In the genomic region with DNA sequence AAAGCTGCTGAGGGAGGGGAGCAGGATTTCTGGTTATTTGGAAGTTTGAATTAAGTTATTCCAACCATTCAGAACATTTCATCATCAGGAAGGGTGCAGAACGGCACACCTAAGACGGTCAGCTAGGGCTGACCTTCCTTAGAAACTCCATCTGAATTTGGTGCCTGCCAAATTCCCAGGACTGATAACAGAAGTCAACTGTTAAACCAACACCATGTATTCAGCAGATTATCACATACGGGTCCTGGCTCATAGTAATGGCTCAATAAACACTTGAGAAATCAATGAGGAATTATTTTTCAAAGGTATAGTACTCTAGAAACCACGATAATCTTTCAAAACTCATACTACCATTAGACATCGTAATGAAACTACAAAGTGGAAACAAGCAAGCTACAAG, we compare ENCODE assay signal across 9 mouse cellular contexts. TPM values are rescaled to one million over a fixed set of nuclear protein-coding genes. Genes with fewer than 3 reads are reported as not detected.
A peak's percentile ranks its signal among the peaks of the same experiment; 100 is the strongest.
DNase-seq lines count a peak whose midpoint lies in the region; ATAC-seq and TF ChIP-seq lines count a peak whose summit lies in the region.
"Had no signal": no experiment of that assay in that cellular context is flagged by ENCODE, and none has a peak within 500 bp of the region (broad histone marks: within the 10 kb centered on the region; RNA-seq: fewer than 3 reads in every experiment).

No protein-coding gene starts in this region.

- TF ChIP-seq POLR2A in myocyte (IDR thresholded peaks at IDR 0.05; ENCODE audit: insufficient read length, low read depth): no peak

- no peak for DNase-seq in kidney, postnatal 36 days
- DNase-seq in embryonic facial prominence, embryonic 11.5 days (ENCODE audit: low spot score): no peak
- no peak for DNase-seq in frontal cortex, postnatal 25 days (ENCODE audit: low spot score in 2 of 2)
- no peak for DNase-seq in cerebellum, postnatal 4 days (ENCODE audit: low spot score in 2 of 2)
- DNase-seq in left cerebral cortex, adult 9 months (ENCODE audit: low spot score in 2 of 2): no peak
- DNase-seq: right cerebral cortex, postnatal 25 days had no signal

- peaks cover 61% of the 10 kb centered on the region for H3K79me2 ChIP-seq in myocyte (ENCODE audit: control insufficient read depth, insufficient read depth)

- H3K36me3 ChIP-seq in kidney, embryonic 15.5 days: no peaks in the 10 kb centered on the region
- no peaks in the 10 kb centered on the region for H3K36me3 ChIP-seq in embryonic facial prominence, embryonic 11.5 days (replicated peaks; ENCODE audit: control insufficient read depth, insufficient read depth, low read depth, low read length)
- H3K36me3 ChIP-seq in intestine, embryonic 16.5 days (ENCODE audit: control insufficient read depth, insufficient read depth, low read length): no peaks in the 10 kb centered on the region
- no peaks in the 10 kb centered on the region for H3K36me3 ChIP-seq in myocyte (ENCODE audit: control insufficient read depth, insufficient read depth)

- H3K27ac ChIP-seq in kidney, embryonic 15.5 days: no peak overlapping the region
- no peak overlapping the region for H3K27ac ChIP-seq in embryonic facial prominence, embryonic 11.5 days (replicated peaks; ENCODE audit: low read depth, low read length)
- no peak overlapping the region for H3K27ac ChIP-seq in intestine, embryonic 16.5 days (ENCODE audit: low read length)

- no peak overlapping the region for H3K9ac ChIP-seq in kidney, embryonic 15.5 days
- H3K9ac ChIP-seq in embryonic facial prominence, embryonic 11.5 days (replicated peaks; ENCODE audit: low read length): no peak overlapping the region
- no peak overlapping the region for H3K9ac ChIP-seq in intestine, embryonic 16.5 days (ENCODE audit: low read depth, low read length)

- H3ac ChIP-seq in myocyte (ENCODE audit: control insufficient read depth, insufficient read length): no peak overlapping the region

- H3K4me2 ChIP-seq in kidney, embryonic 15.5 days: peak overlapping the region; percentile 63
- peak overlapping the region; percentile 32; the same call in 1 of the 2 replicates for H3K4me2 ChIP-seq in embryonic facial prominence, embryonic 11.5 days (ENCODE audit: low read depth, low read length)
- H3K4me2 ChIP-seq in intestine, embryonic 16.5 days (ENCODE audit: low read depth, low read length): peak overlapping the region; percentile 47
- H3K4me2 ChIP-seq in myocyte (ENCODE audit: low read depth): peak overlapping the region; percentile 93

- H3K4me1 ChIP-seq in kidney, embryonic 15.5 days: peaks cover 17% of the 10 kb centered on the region
- no peaks in the 10 kb centered on the region for H3K4me1 ChIP-seq in embryonic facial prominence, embryonic 11.5 days (ENCODE audit: control insufficient read depth, insufficient read depth, low read length)
- peaks cover 11% of the 10 kb centered on the region; the same call in 1 of the 2 replicates for H3K4me1 ChIP-seq in intestine, embryonic 16.5 days (ENCODE audit: control insufficient read depth, insufficient read depth, low read length)

- ATAC-seq in kidney, embryonic 15.5 days (replicated peaks; ENCODE audit: low FRiP score): no peak
- ATAC-seq in embryonic facial prominence, embryonic 11.5 days (replicated peaks; ENCODE audit: insufficient number of reproducible peaks, low FRiP score, low TSS enrichment, low read depth): no peak
- ATAC-seq in intestine, embryonic 16.5 days: no peak

- no peaks in the 10 kb centered on the region for H3K9me3 ChIP-seq in kidney, embryonic 15.5 days (replicated peaks)
- no peaks in the 10 kb centered on the region for H3K9me3 ChIP-seq in embryonic facial prominence, embryonic 11.5 days (replicated peaks; ENCODE audit: control insufficient read depth, low read length)
- no peaks in the 10 kb centered on the region for H3K9me3 ChIP-seq in intestine, embryonic 16.5 days (ENCODE audit: control insufficient read depth, low read length)

- 39% methylated on average over 5 of the region's 5 CpGs for WGBS in kidney, embryonic 15.5 days
- 49% methylated on average over 5 of the region's 5 CpGs for WGBS in embryonic facial prominence, embryonic 11.5 days
- 32% methylated on average over 5 of the region's 5 CpGs for WGBS in intestine, embryonic 16.5 days

- H3K4me3 ChIP-seq in kidney, embryonic 15.5 days (replicated peaks): peak overlapping the region; percentile 95; the same call in 1 of the 2 replicates
- peak overlapping the region; percentile 90; the same call in 1 of the 2 replicates for H3K4me3 ChIP-seq in embryonic facial prominence, embryonic 11.5 days (ENCODE audit: low read depth, low read length)
- H3K4me3 ChIP-seq in intestine, embryonic 16.5 days (ENCODE audit: low read length): peak overlapping the region; percentile 32
- peak overlapping the region; percentile 48 for H3K4me3 ChIP-seq in myocyte

- no peaks in the 10 kb centered on the region for H3K27me3 ChIP-seq in kidney, embryonic 15.5 days
- no peaks in the 10 kb centered on the region for H3K27me3 ChIP-seq in embryonic facial prominence, embryonic 11.5 days (ENCODE audit: control insufficient read depth, insufficient read depth, low read length)
- no peaks in the 10 kb centered on the region for H3K27me3 ChIP-seq in intestine, embryonic 16.5 days (replicated peaks; ENCODE audit: control insufficient read depth, insufficient read depth, low read length)
- H3K27me3 ChIP-seq in myocyte (ENCODE audit: control insufficient read depth, insufficient read depth, insufficient read length): no peaks in the 10 kb centered on the region

TF ChIP-seq in myocyte, 11 proteins besides CTCF, POLR2A, EP300 and RAD21:
- TF ChIP-seq MAX (IDR thresholded peaks at IDR 0.05; ENCODE audit: low read depth): no peak
- TF ChIP-seq TCF12 (IDR thresholded peaks at IDR 0.05; ENCODE audit: insufficient read depth, poor library complexity, severe bottlenecking): no peak
- no peak for TF ChIP-seq SRF (IDR thresholded peaks at IDR 0.05; ENCODE audit: control insufficient read depth, insufficient read length, low read depth)
- TF ChIP-seq E2F4 (IDR thresholded peaks at IDR 0.05; ENCODE audit: insufficient read depth): no peak
- no peak for TF ChIP-seq USF1 (IDR thresholded peaks at IDR 0.05; ENCODE audit: low read depth)
- no peak for TF ChIP-seq CEBPB (IDR thresholded peaks at IDR 0.05; ENCODE audit: insufficient read depth, poor library complexity, severe bottlenecking)
- TF ChIP-seq MYOD1 (IDR thresholded peaks at IDR 0.05; ENCODE audit: control insufficient read depth in 1 of 3, insufficient read length in 2 of 3, low read depth in 2 of 3): no peak
- no peak for TF ChIP-seq REST (IDR thresholded peaks at IDR 0.05; ENCODE audit: insufficient read depth, insufficient read length)
- TF ChIP-seq MYOG (IDR thresholded peaks at IDR 0.05; ENCODE audit: control insufficient read depth in 1 of 3, insufficient read depth in 1 of 3, insufficient read length in 2 of 3, low read depth in 2 of 3): no peak

RNA-seq across cellular contexts. Expression of a gene that starts 2.1 kb away (rescaled TPM):
- polyA plus RNA-seq in kidney, embryonic 15.5 days (2015; fragmentation: Nextera tagmentation; extraction: Ambion mirVana): 27.0 and 29.5 TPM in 2 replicates
- 46.4 and 46.8 TPM in 2 replicates for polyA plus RNA-seq in embryonic facial prominence, embryonic 11.5 days (2014; fragmentation: Nextera tagmentation; extraction: Ambion mirVana)
- polyA plus RNA-seq in intestine, embryonic 16.5 days (2015; fragmentation: Nextera tagmentation; extraction: Ambion mirVana): 20.2 and 22.6 TPM in 2 replicates
- 9.4 TPM for polyA plus RNA-seq in myocyte (2012; fragmentation: generic; extraction: Trizol)

Comparison
In these comparisons a context has a peak if more than half of its experiments do, and no peak if none do; other contexts are left out.
1. H3K4me2 ChIP-seq: peak in every context shown above with its lines; median percentile 93 in myocyte; 63 in kidney, embryonic 15.5 days; 47 in intestine, embryonic 16.5 days; 32 in embryonic facial prominence, embryonic 11.5 days.
2. H3K4me3 ChIP-seq: peak in every context shown above with its lines; median percentile 95 in kidney, embryonic 15.5 days; 90 in embryonic facial prominence, embryonic 11.5 days; 48 in myocyte; 32 in intestine, embryonic 16.5 days.